Mouse (Mus musculus) embryo, embryonic 11.5 days (tissue): ENCODE data around the gene Fzd2.
A peak's percentile ranks its signal among the peaks of the same experiment; 100 is the strongest.
"Not testable (repeated sequence)": the region's sequence is repeated elsewhere in the genome, so short reads cannot be mapped to it uniquely, and the experiment has no call there.

Source experiments
- DNase-seq: peaks from one replicate; pipeline ENCODE4 v3.0.0-alpha.2; 2012; ENCODE audit warnings: low read depth, low spot score

Fzd2 gene

GRCm38 (mm10) chr11:102604010-102604584, at the start of gene Fzd2:
Fzd2 (plus strand) TSS chr11:102604396.
- DNase-seq = peak; percentile 96

GRCm38 (mm10) chr11:102555400-102556030, 48.7 kb upstream of the Fzd2 start:
- DNase-seq = no peak

- DNase-seq = peak; percentile 96
These were observed 48.0 kb upstream of the Fzd2 start, which contains the start of gene Gpatch8 for GRCm38 (mm10) chr11:102556031-102556715. Gpatch8 (minus strand) TSS chr11:102556392.

GRCm38 (mm10) chr11:102556716-102557074, 47.5 kb upstream of the Fzd2 start:
- DNase-seq = no peak

- no peak for DNase-seq
These were observed 46.8 kb upstream of the Fzd2 start for GRCm38 (mm10) chr11:102557386-102557785.

- no peak for DNase-seq
These were observed 45.5 kb upstream of the Fzd2 start for GRCm38 (mm10) chr11:102558704-102559103.

GRCm38 (mm10) chr11:102564952-102565671, 39.1 kb upstream of the Fzd2 start:
- DNase-seq = not testable (repeated sequence)

GRCm38 (mm10) chr11:102565741-102566140, 38.5 kb upstream of the Fzd2 start:
- DNase-seq = no peak

GRCm38 (mm10) chr11:102566290-102566689, 37.9 kb upstream of the Fzd2 start:
- no peak for DNase-seq

- no peak for DNase-seq
These were observed 37.0 kb upstream of the Fzd2 start for GRCm38 (mm10) chr11:102567157-102567556.

GRCm38 (mm10) chr11:102567723-102568122, 36.5 kb upstream of the Fzd2 start:
- DNase-seq = no peak

- no peak for DNase-seq
These were observed 36.0 kb upstream of the Fzd2 start for GRCm38 (mm10) chr11:102568191-102568590.

GRCm38 (mm10) chr11:102568756-102569377, 35.3 kb upstream of the Fzd2 start:
- DNase-seq = no peak

- DNase-seq = peak; percentile 90
These were observed 31.1 kb upstream of the Fzd2 start for GRCm38 (mm10) chr11:102572866-102573663.

- DNase-seq = no peak
These were observed 29.2 kb upstream of the Fzd2 start for GRCm38 (mm10) chr11:102575034-102575433.

GRCm38 (mm10) chr11:102576050-102576754, 28.0 kb upstream of the Fzd2 start:
- DNase-seq = no peak

- peak; percentile 80 for DNase-seq
These were observed 25.7 kb upstream of the Fzd2 start for GRCm38 (mm10) chr11:102578341-102579118.

GRCm38 (mm10) chr11:102579165-102580033, 24.8 kb upstream of the Fzd2 start, which contains the start of gene Gm11627:
Gm11627 (minus strand) TSS chr11:102579461.
- peak; percentile 31 for DNase-seq

- DNase-seq = no peak
These were observed 24.2 kb upstream of the Fzd2 start for GRCm38 (mm10) chr11:102580034-102580330.
